Mouse (Mus musculus) neural tube, embryonic 12.5 days (tissue): ENCODE data around the gene Slit3. TPM values are rescaled to one million over a fixed set of nuclear protein-coding genes. Genes with fewer than 3 reads are reported as not detected.

Experiments used
- ATAC-seq: fragments of 200-750 bp; cut with Nextera tagmentation; 2 replicates; pipeline ENCODE4 v1.8.0; 2017; ENCODE audit warnings: low read depth, mild to moderate bottlenecking, moderate TSS enrichment, moderate library complexity; ENCODE audit not compliant: low FRiP score
- H3K27ac ChIP-seq: fragments of 300-500 bp; sonication (generic); 2 replicates; pipeline ENCODE4 v1.5.1; 2016
- H3K27me3 ChIP-seq: fragments of 300-500 bp; sonication (generic); replicated peaks from 2 replicates; pipeline ENCODE4 v1.6.1; 2016; ENCODE audit warnings: mild to moderate bottlenecking
- H3K36me3 ChIP-seq: fragments of 300-500 bp; sonication (generic); 2 replicates; pipeline ENCODE4 v1.6.1; 2016; ENCODE audit warnings: mild to moderate bottlenecking
- H3K4me1 ChIP-seq: fragments of 300-500 bp; sonication (generic); 2 replicates; pipeline ENCODE4 v1.6.1; 2016
- H3K4me2 ChIP-seq: fragments of 300-500 bp; sonication (generic); replicated peaks from 2 replicates; pipeline ENCODE4 v1.6.1; 2016; ENCODE audit warnings: mild to moderate bottlenecking
- H3K4me3 ChIP-seq: fragments of 300-500 bp; sonication (generic); 2 replicates; pipeline ENCODE4 v1.5.1; 2016
- H3K9ac ChIP-seq: fragments of 300-500 bp; sonication (generic); 2 replicates; pipeline ENCODE4 v1.6.1; 2016; ENCODE audit warnings: mild to moderate bottlenecking
- H3K9me3 ChIP-seq: fragments of 300-500 bp; sonication (generic); 2 replicates; pipeline ENCODE4 v1.6.1; 2016; ENCODE audit warnings: mild to moderate bottlenecking
- WGBS: fragments of 180-500 bp; shearing (Covaris S2); methylation state at CpG from one replicate; pipeline ENCODE4 v1.1.7; 2016; 5-methylcytosine and 5-hydroxymethylcytosine counted together
- polyA plus RNA-seq: library from polyadenylated mRNA; unstranded; fragments of >200 nt; fragmentation: Nextera tagmentation; extraction: Ambion mirVana; gene quantifications from 2 replicates; pipeline ENCODE4 v1.2.1, GENCODE M21; 2016

Gene Slit3
- polyA plus RNA-seq = 65.0 and 74.7 TPM in 2 replicates

GRCm38 (mm10) chr11:35120894-35121610 is at the start of gene Slit3:
Slit3 (plus strand) TSS chr11:35121224.
- ATAC-seq = peak; percentile 69
- 1% methylated on average over 67 of the region's 75 CpGs for WGBS
- peaks cover 25% of the 10 kb centered on the region for H3K4me1 ChIP-seq
- H3K27me3 ChIP-seq = peaks cover 56% of the 10 kb centered on the region
- peak within 1 kb of the TSS; percentile 69 for H3K4me3 ChIP-seq
- H3K27ac ChIP-seq = no peak within 1 kb of the TSS
- peak within 1 kb of the TSS; percentile 99 for H3K4me2 ChIP-seq
- H3K9me3 ChIP-seq = no peaks in the 10 kb centered on the region
- no peaks in the 10 kb centered on the region for H3K36me3 ChIP-seq
- H3K9ac ChIP-seq = peak within 1 kb of the TSS; percentile 66

GRCm38 (mm10) chr11:35071451-35071850 is 49.6 kb upstream of the Slit3 start:
- WGBS = 87% methylated on average over 1 of the region's 1 CpGs
- H3K9me3 ChIP-seq = no peaks in the 10 kb centered on the region
- ATAC-seq = no peak
- H3K4me2 ChIP-seq = no peak overlapping the region
- no peaks in the 10 kb centered on the region for H3K36me3 ChIP-seq
- H3K27ac ChIP-seq = no peak overlapping the region
- H3K4me3 ChIP-seq = no peak overlapping the region
- H3K4me1 ChIP-seq = no peaks in the 10 kb centered on the region
- no peaks in the 10 kb centered on the region for H3K27me3 ChIP-seq
- H3K9ac ChIP-seq = no peak overlapping the region

GRCm38 (mm10) chr11:35075411-35075810 is 45.6 kb upstream of the Slit3 start:
- Histone ChIP-seq H3K36me3 (no peaks in the 10 kb centered on the region), H3K4me1 (no peaks in the 10 kb centered on the region; the same call in 1 of the 2 replicates), H3K4me3 (no peak overlapping the region), H3K9ac (no peak overlapping the region), H3K4me2 (no peak overlapping the region), H3K9me3 (no peaks in the 10 kb centered on the region), H3K27ac (no peak overlapping the region), H3K27me3 (no peaks in the 10 kb centered on the region)
- ATAC-seq = no peak
- 94% methylated on average over 7 of the region's 7 CpGs for WGBS

GRCm38 (mm10) chr11:35080451-35081125 is 40.4 kb upstream of the Slit3 start:
- Histone ChIP-seq H3K4me1 (peaks cover 6% of the 10 kb centered on the region; the same call in 1 of the 2 replicates), H3K36me3 (no peaks in the 10 kb centered on the region), H3K4me2 (no peak overlapping the region), H3K4me3 (no peak overlapping the region), H3K27ac (no peak overlapping the region), H3K27me3 (no peaks in the 10 kb centered on the region), H3K9ac (no peak overlapping the region), H3K9me3 (no peaks in the 10 kb centered on the region)
- 27% methylated on average over 8 of the region's 8 CpGs for WGBS
- peak; percentile 41; the same call in 1 of the 2 replicates for ATAC-seq

GRCm38 (mm10) chr11:35082297-35082696 is 38.7 kb upstream of the Slit3 start:
- H3K36me3 ChIP-seq = no peaks in the 10 kb centered on the region
- H3K4me1 ChIP-seq = peaks cover 6% of the 10 kb centered on the region; the same call in 1 of the 2 replicates
- H3K27ac ChIP-seq = no peak overlapping the region
- no peak overlapping the region for H3K4me3 ChIP-seq
- ATAC-seq = no peak
- H3K9ac ChIP-seq = no peak overlapping the region
- H3K27me3 ChIP-seq = no peaks in the 10 kb centered on the region
- 92% methylated on average over 3 of the region's 3 CpGs for WGBS
- no peaks in the 10 kb centered on the region for H3K9me3 ChIP-seq
- no peak overlapping the region for H3K4me2 ChIP-seq

GRCm38 (mm10) chr11:35083049-35083448 is 38.0 kb upstream of the Slit3 start:
- H3K36me3 ChIP-seq = no peaks in the 10 kb centered on the region
- 78% methylated on average over 6 of the region's 6 CpGs for WGBS
- H3K27ac ChIP-seq = no peak overlapping the region
- peaks cover 6% of the 10 kb centered on the region; the same call in 1 of the 2 replicates for H3K4me1 ChIP-seq
- H3K4me2 ChIP-seq = no peak overlapping the region
- no peaks in the 10 kb centered on the region for H3K9me3 ChIP-seq
- no peak overlapping the region for H3K9ac ChIP-seq
- no peak overlapping the region for H3K4me3 ChIP-seq
- H3K27me3 ChIP-seq = no peaks in the 10 kb centered on the region
- no peak for ATAC-seq

GRCm38 (mm10) chr11:35085351-35085750 is 35.7 kb upstream of the Slit3 start:
- no peaks in the 10 kb centered on the region for H3K27me3 ChIP-seq
- no peak overlapping the region for H3K9ac ChIP-seq
- no peaks in the 10 kb centered on the region for H3K36me3 ChIP-seq
- no peak overlapping the region for H3K27ac ChIP-seq
- no peak for ATAC-seq
- H3K4me2 ChIP-seq = no peak overlapping the region
- no peak overlapping the region for H3K4me3 ChIP-seq
- no peaks in the 10 kb centered on the region for H3K9me3 ChIP-seq
- WGBS = 52% methylated on average over 11 of the region's 11 CpGs
- H3K4me1 ChIP-seq = peaks cover 6% of the 10 kb centered on the region; the same call in 1 of the 2 replicates

GRCm38 (mm10) chr11:35086029-35086428 is 35.0 kb upstream of the Slit3 start:
- no peak for ATAC-seq
- H3K9ac ChIP-seq = no peak overlapping the region
- no peaks in the 10 kb centered on the region for H3K36me3 ChIP-seq
- H3K27ac ChIP-seq = no peak overlapping the region
- H3K4me3 ChIP-seq = no peak overlapping the region
- peaks cover 3% of the 10 kb centered on the region; the same call in 1 of the 2 replicates for H3K4me1 ChIP-seq
- 42% methylated on average over 5 of the region's 5 CpGs for WGBS
- no peaks in the 10 kb centered on the region for H3K9me3 ChIP-seq
- no peak overlapping the region for H3K4me2 ChIP-seq
- H3K27me3 ChIP-seq = no peaks in the 10 kb centered on the region

GRCm38 (mm10) chr11:35087454-35087853 is 33.6 kb upstream of the Slit3 start:
- Histone ChIP-seq H3K27ac (no peak overlapping the region), H3K9ac (no peak overlapping the region), H3K4me1 (no peaks in the 10 kb centered on the region), H3K27me3 (no peaks in the 10 kb centered on the region), H3K4me2 (no peak overlapping the region), H3K4me3 (no peak overlapping the region), H3K9me3 (no peaks in the 10 kb centered on the region), H3K36me3 (no peaks in the 10 kb centered on the region)
- 86% methylated on average over 2 of the region's 2 CpGs for WGBS
- no peak for ATAC-seq

GRCm38 (mm10) chr11:35088136-35088535 is 32.9 kb upstream of the Slit3 start:
- ATAC-seq = no peak
- Histone ChIP-seq H3K9me3 (no peaks in the 10 kb centered on the region), H3K4me2 (no peak overlapping the region), H3K27ac (no peak overlapping the region), H3K36me3 (no peaks in the 10 kb centered on the region), H3K27me3 (no peaks in the 10 kb centered on the region), H3K4me3 (no peak overlapping the region), H3K4me1 (no peaks in the 10 kb centered on the region), H3K9ac (no peak overlapping the region)
- WGBS = 86% methylated on average over 1 of the region's 1 CpGs

GRCm38 (mm10) chr11:35090629-35091335 is 30.2 kb upstream of the Slit3 start:
- no peaks in the 10 kb centered on the region for H3K36me3 ChIP-seq
- H3K27me3 ChIP-seq = no peaks in the 10 kb centered on the region
- no peaks in the 10 kb centered on the region for H3K4me1 ChIP-seq
- H3K4me2 ChIP-seq = no peak overlapping the region
- no peak overlapping the region for H3K4me3 ChIP-seq
- no peak for ATAC-seq
- no peak overlapping the region for H3K9ac ChIP-seq
- H3K9me3 ChIP-seq = no peaks in the 10 kb centered on the region
- H3K27ac ChIP-seq = no peak overlapping the region
- 88% methylated on average over 13 of the region's 13 CpGs for WGBS

- Histone ChIP-seq H3K4me3 (no peak overlapping the region), H3K27me3 (no peaks in the 10 kb centered on the region), H3K9me3 (no peaks in the 10 kb centered on the region), H3K36me3 (no peaks in the 10 kb centered on the region), H3K27ac (no peak overlapping the region), H3K9ac (no peak overlapping the region), H3K4me1 (no peaks in the 10 kb centered on the region), H3K4me2 (no peak overlapping the region)
- ATAC-seq = no peak
- 78% methylated on average over 5 of the region's 5 CpGs for WGBS
Measured at GRCm38 (mm10) chr11:35096538-35096937, 24.5 kb upstream of the Slit3 start.
